Mouse (Mus musculus) forebrain, embryonic 15.5 days (tissue): ENCODE measurements around the gene Ttc7. TPM values are rescaled to one million over a fixed set of nuclear protein-coding genes. Genes with fewer than 3 reads are reported as not detected.

Experiments
- ATAC-seq: fragments of 200-750 bp; cut with Nextera tagmentation; replicated peaks from 2 replicates; pipeline ENCODE4 v1.8.0; 2017; ENCODE audit warnings: mild to moderate bottlenecking, moderate TSS enrichment, moderate library complexity
- H3K27ac ChIP-seq: fragments of 300-500 bp; sonication (generic); replicated peaks from 2 replicates; pipeline ENCODE4 v1.5.1; 2015; ENCODE audit warnings: mild to moderate bottlenecking, inconsistent platforms
- H3K27me3 ChIP-seq: fragments of 300-500 bp; sonication (generic); 2 replicates; pipeline ENCODE4 v1.6.1; 2015; ENCODE audit warnings: inconsistent platforms
- H3K36me3 ChIP-seq: fragments of 300-500 bp; sonication (generic); 2 replicates; pipeline ENCODE4 v1.6.1; 2015; ENCODE audit warnings: mild to moderate bottlenecking, inconsistent platforms
- H3K4me1 ChIP-seq: fragments of 300-500 bp; sonication (generic); 2 replicates; pipeline ENCODE4 v1.6.1; 2015; ENCODE audit warnings: inconsistent platforms
- H3K4me2 ChIP-seq: fragments of 300-500 bp; sonication (generic); replicated peaks from 2 replicates; pipeline ENCODE4 v1.6.1; 2015; ENCODE audit warnings: mild to moderate bottlenecking, inconsistent platforms
- H3K4me3 ChIP-seq: fragments of 300-500 bp; sonication (generic); 2 replicates; pipeline ENCODE4 v1.5.1; 2015; ENCODE audit warnings: mild to moderate bottlenecking, inconsistent platforms
- H3K9ac ChIP-seq: fragments of 300-500 bp; sonication (generic); replicated peaks from 2 replicates; pipeline ENCODE4 v1.6.1; 2015; ENCODE audit warnings: mild to moderate bottlenecking, inconsistent platforms
- H3K9me3 ChIP-seq: fragments of 300-500 bp; sonication (generic); 2 replicates; pipeline ENCODE4 v1.6.1; 2016; ENCODE audit warnings: inconsistent platforms
- WGBS: fragments of 180-500 bp; shearing (Covaris S2); methylation state at CpG from one replicate; pipeline ENCODE4 v1.1.7; 2015; ENCODE audit warnings: mixed read lengths; 5-methylcytosine and 5-hydroxymethylcytosine counted together
- polyA plus RNA-seq: library from polyadenylated mRNA; unstranded; fragments of >200 nt; fragmentation: Nextera tagmentation; extraction: Ambion mirVana; gene quantifications from 2 replicates; pipeline ENCODE4 v1.2.1, GENCODE M21; 2015

Ttc7 gene
- polyA plus RNA-seq, 1 experiment from 2014 or later: 4.8 TPM

GRCm38 (mm10) chr17:87350471-87351240 is 68.0 kb downstream of the Ttc7 start:
- 67% methylated on average over 13 of the region's 13 CpGs for WGBS

GRCm38 (mm10) chr17:87351241-87352105 is 68.8 kb downstream of the Ttc7 start:
- Histone ChIP-seq H3K27ac (no peak overlapping the region), H3K4me3 (no peak overlapping the region), H3K4me2 (no peak overlapping the region), H3K27me3 (no peaks in the 10 kb centered on the region), H3K4me1 (peaks cover 7% of the 10 kb centered on the region; the same call in 1 of the 2 replicates), H3K9me3 (no peaks in the 10 kb centered on the region), H3K36me3 (no peaks in the 10 kb centered on the region), H3K9ac (no peak overlapping the region)
- ATAC-seq: no peak
- 43% methylated on average over 20 of the region's 20 CpGs for WGBS

More at GRCm38 (mm10) chr17:87350471-87351240, 68.0 kb downstream of the Ttc7 start:
- no peak overlapping the region for H3K4me2 ChIP-seq
- no peaks in the 10 kb centered on the region for H3K27me3 ChIP-seq
- ATAC-seq: no peak
- no peak overlapping the region for H3K27ac ChIP-seq
- no peak overlapping the region for H3K4me3 ChIP-seq
- H3K9me3 ChIP-seq: no peaks in the 10 kb centered on the region
- no peak overlapping the region for H3K9ac ChIP-seq
- peaks cover 7% of the 10 kb centered on the region; the same call in 1 of the 2 replicates for H3K4me1 ChIP-seq
- no peaks in the 10 kb centered on the region for H3K36me3 ChIP-seq

- Histone ChIP-seq H3K4me3 (no peak overlapping the region), H3K27ac (no peak overlapping the region), H3K27me3 (no peaks in the 10 kb centered on the region), H3K9ac (no peak overlapping the region), H3K9me3 (no peaks in the 10 kb centered on the region), H3K4me2 (no peak overlapping the region), H3K4me1 (peaks cover 7% of the 10 kb centered on the region; the same call in 1 of the 2 replicates), H3K36me3 (no peaks in the 10 kb centered on the region)
- ATAC-seq: no peak
- 41% methylated on average over 16 of the region's 16 CpGs for WGBS
Measured at GRCm38 (mm10) chr17:87352106-87352897, 69.6 kb downstream of the Ttc7 start.

GRCm38 (mm10) chr17:87352898-87353225 is 70.2 kb downstream of the Ttc7 start:
- Histone ChIP-seq H3K9me3 (no peaks in the 10 kb centered on the region), H3K9ac (no peak overlapping the region), H3K4me1 (peaks cover 7% of the 10 kb centered on the region; the same call in 1 of the 2 replicates), H3K27me3 (no peaks in the 10 kb centered on the region), H3K4me3 (no peak overlapping the region), H3K36me3 (no peaks in the 10 kb centered on the region), H3K4me2 (no peak overlapping the region), H3K27ac (no peak overlapping the region)
- ATAC-seq: no peak
- 28% methylated on average over 1 of the region's 1 CpGs for WGBS

- Histone ChIP-seq H3K36me3 (no peaks in the 10 kb centered on the region), H3K4me2 (no peak overlapping the region), H3K4me1 (peaks cover 7% of the 10 kb centered on the region; the same call in 1 of the 2 replicates), H3K27ac (no peak overlapping the region), H3K4me3 (no peak overlapping the region), H3K27me3 (no peaks in the 10 kb centered on the region), H3K9me3 (no peaks in the 10 kb centered on the region), H3K9ac (no peak overlapping the region)
- ATAC-seq: no peak
- 77% methylated on average over 8 of the region's 8 CpGs for WGBS
Measured at GRCm38 (mm10) chr17:87353745-87354320, 71.1 kb downstream of the Ttc7 start.

- H3K27ac ChIP-seq: no peak overlapping the region
- H3K4me3 ChIP-seq: no peak overlapping the region
- no peak overlapping the region for H3K4me2 ChIP-seq
- ATAC-seq: no peak
- 92% methylated on average over 8 of the region's 8 CpGs for WGBS
- H3K9ac ChIP-seq: no peak overlapping the region
- H3K9me3 ChIP-seq: no peaks in the 10 kb centered on the region
- H3K4me1 ChIP-seq: peaks cover 7% of the 10 kb centered on the region; the same call in 1 of the 2 replicates
- H3K27me3 ChIP-seq: no peaks in the 10 kb centered on the region
- H3K36me3 ChIP-seq: no peaks in the 10 kb centered on the region
Measured at GRCm38 (mm10) chr17:87355456-87355855, 72.8 kb downstream of the Ttc7 start.

GRCm38 (mm10) chr17:87356261-87356660 is 73.6 kb downstream of the Ttc7 start:
- WGBS: 89% methylated on average over 5 of the region's 5 CpGs
- no peak for ATAC-seq

GRCm38 (mm10) chr17:87357506-87357905 is 74.8 kb downstream of the Ttc7 start:
- Histone ChIP-seq H3K27ac (no peak overlapping the region), H3K4me1 (peaks cover 14% of the 10 kb centered on the region), H3K27me3 (no peaks in the 10 kb centered on the region), H3K4me3 (no peak overlapping the region), H3K4me2 (no peak overlapping the region), H3K36me3 (no peaks in the 10 kb centered on the region), H3K9ac (no peak overlapping the region), H3K9me3 (no peaks in the 10 kb centered on the region)
- ATAC-seq: no peak
- 81% methylated on average over 9 of the region's 9 CpGs for WGBS

More at GRCm38 (mm10) chr17:87356261-87356660, 73.6 kb downstream of the Ttc7 start:
- H3K9me3 ChIP-seq: no peaks in the 10 kb centered on the region
- no peak overlapping the region for H3K4me3 ChIP-seq
- H3K27ac ChIP-seq: no peak overlapping the region
- no peaks in the 10 kb centered on the region for H3K36me3 ChIP-seq
- H3K27me3 ChIP-seq: no peaks in the 10 kb centered on the region
- H3K9ac ChIP-seq: no peak overlapping the region
- peaks cover 9% of the 10 kb centered on the region for H3K4me1 ChIP-seq
- no peak overlapping the region for H3K4me2 ChIP-seq

- H3K27ac ChIP-seq: 0 out of 2 replicates have a peak overlapping the region, but pooled peaks have one; percentile 11
- no peaks in the 10 kb centered on the region for H3K9me3 ChIP-seq
- ATAC-seq: 0 out of 2 replicates have a peak, but pooled peaks have one; percentile 26
- H3K4me3 ChIP-seq: no peak overlapping the region
- H3K4me1 ChIP-seq: peaks cover 13% of the 10 kb centered on the region; the same call in 1 of the 2 replicates
- no peaks in the 10 kb centered on the region for H3K36me3 ChIP-seq
- H3K4me2 ChIP-seq: no peak overlapping the region
- no peaks in the 10 kb centered on the region for H3K27me3 ChIP-seq
- H3K9ac ChIP-seq: no peak overlapping the region
- WGBS: 18% methylated on average over 3 of the region's 3 CpGs
Measured at GRCm38 (mm10) chr17:87361132-87361531, 78.4 kb downstream of the Ttc7 start.

GRCm38 (mm10) chr17:87364108-87364507 is 81.4 kb downstream of the Ttc7 start:
- H3K9ac ChIP-seq: no peak overlapping the region
- H3K4me3 ChIP-seq: no peak overlapping the region
- WGBS: 89% methylated on average over 15 of the region's 15 CpGs
- no peak overlapping the region for H3K4me2 ChIP-seq
- peaks cover 34% of the 10 kb centered on the region for H3K4me1 ChIP-seq
- ATAC-seq: no peak
- H3K27ac ChIP-seq: no peak overlapping the region
- no peaks in the 10 kb centered on the region for H3K36me3 ChIP-seq
- H3K27me3 ChIP-seq: no peaks in the 10 kb centered on the region
- no peaks in the 10 kb centered on the region for H3K9me3 ChIP-seq

- 83% methylated on average over 8 of the region's 8 CpGs for WGBS
- no peak overlapping the region for H3K4me3 ChIP-seq
- no peak overlapping the region for H3K9ac ChIP-seq
- H3K4me2 ChIP-seq: no peak overlapping the region
- no peak for ATAC-seq
- no peaks in the 10 kb centered on the region for H3K36me3 ChIP-seq
- H3K27me3 ChIP-seq: no peaks in the 10 kb centered on the region
- H3K9me3 ChIP-seq: no peaks in the 10 kb centered on the region
- H3K27ac ChIP-seq: no peak overlapping the region
- H3K4me1 ChIP-seq: peaks cover 46% of the 10 kb centered on the region
Measured at GRCm38 (mm10) chr17:87365268-87365667, 82.6 kb downstream of the Ttc7 start.
